Mouse (Mus musculus) stomach, embryonic 15.5 days (tissue): ENCODE measurements around the gene Ftsj1. TPM values are rescaled to one million over a fixed set of nuclear protein-coding genes. Genes with fewer than 3 reads are reported as not detected.

ENCODE experiments used
- ATAC-seq: fragments of 200-750 bp; cut with Nextera tagmentation; 2 replicates; pipeline ENCODE4 v1.8.0; 2017; ENCODE audit warnings: low read depth, moderate number of reproducible peaks, moderate TSS enrichment; ENCODE audit not compliant: insufficient read depth, low FRiP score
- H3K27ac ChIP-seq: fragments of 300-500 bp; sonication (generic); 2 replicates; pipeline ENCODE4 v1.5.1; 2015; ENCODE audit warnings: mild to moderate bottlenecking, inconsistent platforms
- H3K27me3 ChIP-seq: fragments of 300-500 bp; sonication (generic); replicated peaks from 2 replicates; pipeline ENCODE4 v1.6.1; 2015; ENCODE audit warnings: inconsistent platforms
- H3K36me3 ChIP-seq: fragments of 300-500 bp; sonication (generic); 2 replicates; pipeline ENCODE4 v1.6.1; 2015; ENCODE audit warnings: inconsistent platforms
- H3K4me1 ChIP-seq: fragments of 300-500 bp; sonication (generic); 2 replicates; pipeline ENCODE4 v1.6.1; 2015; ENCODE audit warnings: inconsistent platforms
- H3K4me2 ChIP-seq: fragments of 300-500 bp; sonication (generic); 2 replicates; pipeline ENCODE4 v1.6.1; 2015; ENCODE audit warnings: mild to moderate bottlenecking, inconsistent platforms
- H3K4me3 ChIP-seq: fragments of 300-500 bp; sonication (generic); replicated peaks from 2 replicates; pipeline ENCODE4 v1.5.1; 2015; ENCODE audit warnings: inconsistent platforms
- H3K9ac ChIP-seq: fragments of 300-500 bp; sonication (generic); 2 replicates; pipeline ENCODE4 v1.6.1; 2015; ENCODE audit warnings: inconsistent platforms
- H3K9me3 ChIP-seq: fragments of 300-500 bp; sonication (generic); 2 replicates; pipeline ENCODE4 v1.6.1; 2016; ENCODE audit warnings: inconsistent platforms
- WGBS: fragments of 180-500 bp; shearing (Covaris S2); methylation state at CpG from one replicate; pipeline ENCODE4 v1.1.7; 2015; 5-methylcytosine and 5-hydroxymethylcytosine counted together
- polyA plus RNA-seq: library from polyadenylated mRNA; unstranded; fragments of >200 nt; fragmentation: Nextera tagmentation; extraction: Ambion mirVana; gene quantifications from 2 replicates; pipeline ENCODE4 v1.2.1, GENCODE M21; 2015

Ftsj1 gene
- polyA plus RNA-seq, 1 experiment from 2014 or later: 36.8 TPM

DNA sequence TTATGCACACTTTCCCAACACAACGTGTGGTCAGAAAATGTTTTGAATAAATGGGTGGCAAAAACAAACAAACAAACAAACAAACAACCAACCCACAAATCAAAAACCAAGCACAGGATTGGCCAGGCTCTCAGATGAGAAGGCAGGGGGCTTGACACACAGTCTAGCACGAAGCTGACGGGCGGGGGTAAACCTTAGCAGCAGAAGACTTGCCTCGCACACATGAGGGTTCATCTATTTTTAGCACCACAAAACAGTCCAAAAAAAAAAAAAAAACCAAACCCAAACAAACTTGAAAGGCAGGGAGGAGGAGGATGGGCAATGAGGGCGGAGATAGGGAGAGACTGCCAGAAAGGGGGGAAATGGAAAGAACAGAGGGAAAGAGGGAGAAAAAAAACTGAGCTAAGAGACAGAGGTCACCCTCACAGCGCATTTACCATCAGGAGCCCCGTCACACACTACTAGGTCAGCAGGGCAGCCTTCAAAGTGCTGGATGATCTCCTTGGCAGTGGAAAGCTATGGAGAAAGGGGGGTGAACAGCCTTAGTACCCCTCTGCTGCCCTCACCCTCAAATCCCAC lies 3.6 kb downstream of the Ftsj1 start:
- Histone ChIP-seq H3K4me3 (no peak overlapping the region), H3K9ac (no peak overlapping the region), H3K4me2 (no peak overlapping the region), H3K27ac (no peak overlapping the region), H3K4me1 (no peaks in the 10 kb centered on the region), H3K9me3 (no peaks in the 10 kb centered on the region), H3K36me3 (no peaks in the 10 kb centered on the region), H3K27me3 (no peaks in the 10 kb centered on the region)
- 78% methylated on average over 8 of the region's 8 CpGs for WGBS
- ATAC-seq: no peak

- H3K27me3 ChIP-seq: no peaks in the 10 kb centered on the region
- H3K4me3 ChIP-seq: no peak overlapping the region
- no peaks in the 10 kb centered on the region for H3K36me3 ChIP-seq
- no peak for ATAC-seq
- no peaks in the 10 kb centered on the region for H3K9me3 ChIP-seq
- H3K4me2 ChIP-seq: no peak overlapping the region
- H3K4me1 ChIP-seq: no peaks in the 10 kb centered on the region
- WGBS: 77% methylated on average over 2 of the region's 2 CpGs
- no peak overlapping the region for H3K9ac ChIP-seq
- H3K27ac ChIP-seq: no peak overlapping the region
These were observed 4.5 kb downstream of the Ftsj1 start for GRCm38 (mm10) chrX:8247680-8248079.

DNA sequence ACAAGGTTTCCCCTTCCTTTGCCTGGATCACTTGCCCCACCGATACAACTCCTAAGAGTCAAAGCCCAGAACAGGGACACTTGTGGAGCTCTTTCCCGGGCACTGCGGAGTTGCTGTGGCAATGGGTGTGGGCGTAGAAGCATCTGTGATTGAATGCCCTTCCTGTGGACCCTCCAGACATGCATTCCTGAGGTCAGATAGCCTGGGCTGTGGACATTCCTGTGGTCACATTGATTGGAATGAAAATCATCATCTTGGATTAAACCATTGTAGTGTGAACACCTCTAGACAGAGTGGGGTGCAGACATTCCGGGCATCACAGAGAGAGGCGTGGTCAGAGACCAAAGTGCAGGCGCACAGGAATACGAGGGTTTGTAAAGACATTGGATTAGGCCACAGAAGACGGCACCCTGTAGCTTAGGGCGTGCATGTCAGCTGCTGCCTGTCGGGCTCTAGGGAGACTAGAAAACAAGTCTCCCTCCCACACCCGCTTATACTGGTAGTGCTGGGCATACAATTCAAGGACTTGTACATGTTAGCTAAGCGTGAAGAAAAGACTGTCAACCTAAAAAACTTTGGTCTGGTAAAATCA lies 13.3 kb downstream of the Ftsj1 start:
- H3K4me1 ChIP-seq: no peaks in the 10 kb centered on the region
- no peaks in the 10 kb centered on the region for H3K36me3 ChIP-seq
- no peak overlapping the region for H3K4me2 ChIP-seq
- no peaks in the 10 kb centered on the region for H3K9me3 ChIP-seq
- H3K9ac ChIP-seq: no peak overlapping the region
- no peak overlapping the region for H3K4me3 ChIP-seq
- H3K27ac ChIP-seq: no peak overlapping the region
- H3K27me3 ChIP-seq: no peaks in the 10 kb centered on the region
- 74% methylated on average over 13 of the region's 13 CpGs for WGBS
- no peak for ATAC-seq

DNA sequence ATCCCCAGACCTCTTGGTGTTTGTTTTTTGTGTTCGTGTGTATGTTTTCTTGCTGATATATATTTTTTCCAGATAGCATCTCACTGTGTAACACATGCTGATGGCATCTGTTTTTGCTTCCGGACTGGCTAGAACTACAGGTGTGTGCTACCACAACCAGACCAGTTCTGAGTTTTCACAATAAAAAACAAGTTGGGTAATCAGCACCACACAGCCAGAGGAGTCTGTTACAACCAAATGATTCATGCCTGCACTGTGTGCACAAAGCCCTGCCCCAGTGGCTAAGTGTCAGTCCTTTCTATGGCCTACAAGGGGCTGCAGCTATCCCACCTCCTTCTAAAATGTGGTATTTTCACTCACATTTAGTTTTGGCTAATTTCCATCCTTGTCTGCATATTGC lies 15.5 kb downstream of the Ftsj1 start:
- no peaks in the 10 kb centered on the region for H3K36me3 ChIP-seq

DNA sequence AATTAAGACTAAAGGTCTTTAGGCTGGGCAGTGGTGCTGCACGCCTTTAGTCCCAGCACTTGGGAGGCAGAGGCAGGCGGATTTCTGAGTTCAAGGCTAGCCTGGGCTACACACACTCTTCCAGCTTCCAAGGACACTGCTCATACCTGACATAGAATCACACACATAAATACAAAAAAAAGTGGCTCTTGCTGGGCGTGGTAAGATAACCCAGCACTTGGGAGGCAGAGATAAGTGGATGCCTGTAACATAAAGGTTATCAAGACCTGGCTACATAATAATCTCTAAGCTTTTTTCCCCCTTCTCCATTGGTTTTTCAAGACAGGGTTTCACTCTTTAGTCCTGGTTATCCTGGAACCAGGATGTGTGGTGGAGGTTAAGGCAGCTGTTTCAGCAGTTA lies 18.6 kb downstream of the Ftsj1 start:
- 76% methylated on average over 3 of the region's 3 CpGs for WGBS
- no peak overlapping the region for H3K27ac ChIP-seq
- H3K9me3 ChIP-seq: no peaks in the 10 kb centered on the region
- H3K4me2 ChIP-seq: no peak overlapping the region
- no peaks in the 10 kb centered on the region for H3K27me3 ChIP-seq
- H3K36me3 ChIP-seq: no peaks in the 10 kb centered on the region
- no peaks in the 10 kb centered on the region for H3K4me1 ChIP-seq
- no peak for ATAC-seq
- H3K9ac ChIP-seq: no peak overlapping the region
- H3K4me3 ChIP-seq: no peak overlapping the region

More for the DNA sequence above, 15.5 kb downstream of the Ftsj1 start:
- no peak overlapping the region for H3K4me2 ChIP-seq
- H3K4me1 ChIP-seq: no peaks in the 10 kb centered on the region
- no peak overlapping the region for H3K4me3 ChIP-seq
- 79% methylated on average over 2 of the region's 2 CpGs for WGBS
- no peaks in the 10 kb centered on the region for H3K9me3 ChIP-seq
- ATAC-seq: no peak
- H3K27me3 ChIP-seq: no peaks in the 10 kb centered on the region
- no peak overlapping the region for H3K27ac ChIP-seq
- H3K9ac ChIP-seq: no peak overlapping the region

DNA sequence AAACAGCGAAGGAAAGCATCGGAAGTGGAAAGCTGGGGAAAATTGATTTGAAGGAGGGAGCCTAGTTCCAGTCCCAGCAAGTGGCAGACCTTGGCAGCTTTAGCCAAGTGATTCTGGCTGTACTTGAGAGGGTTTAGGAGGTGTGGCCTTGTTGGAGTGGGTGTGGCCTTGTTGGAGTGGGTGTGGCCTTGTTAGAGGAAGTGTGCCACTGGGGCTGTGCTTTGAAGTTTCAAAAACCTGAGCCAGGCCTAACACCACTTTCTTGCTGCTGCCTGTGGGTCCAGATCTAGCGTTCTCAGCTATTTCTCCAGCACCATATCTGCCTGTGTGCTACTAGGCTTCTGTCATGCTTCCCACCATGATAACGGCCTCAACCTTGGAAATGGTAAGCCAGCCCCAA lies 21.9 kb downstream of the Ftsj1 start:
- H3K36me3 ChIP-seq: no peaks in the 10 kb centered on the region
- H3K27me3 ChIP-seq: no peaks in the 10 kb centered on the region
- H3K27ac ChIP-seq: no peak overlapping the region
- no peak overlapping the region for H3K9ac ChIP-seq
- no peaks in the 10 kb centered on the region for H3K4me1 ChIP-seq
- WGBS: 80% methylated on average over 4 of the region's 4 CpGs
- H3K4me2 ChIP-seq: no peak overlapping the region
- no peaks in the 10 kb centered on the region for H3K9me3 ChIP-seq
- no peak for ATAC-seq
- H3K4me3 ChIP-seq: no peak overlapping the region

DNA sequence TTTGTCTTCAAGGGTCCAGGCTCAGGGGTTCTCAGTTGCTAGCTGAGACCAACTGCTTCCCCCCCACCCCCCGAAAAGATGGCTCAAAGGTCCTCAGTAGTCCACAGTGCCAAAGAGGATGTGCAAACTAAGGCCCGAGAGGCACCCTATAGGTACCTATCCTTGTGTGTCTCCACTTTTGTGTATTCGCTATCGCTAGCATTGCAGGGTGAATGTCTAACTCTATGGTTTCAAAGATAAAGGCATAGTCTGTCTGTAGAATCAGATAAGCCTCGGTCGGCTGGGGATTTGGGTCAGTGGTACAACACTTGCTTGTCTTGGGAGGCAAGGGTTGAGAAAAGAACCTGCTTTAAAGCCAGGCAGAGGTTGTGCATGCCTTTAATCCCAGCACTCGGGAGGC lies 28.7 kb downstream of the Ftsj1 start:
- 83% methylated on average over 7 of the region's 7 CpGs for WGBS
- no peak for ATAC-seq
- no peak overlapping the region for H3K4me2 ChIP-seq
- no peaks in the 10 kb centered on the region for H3K27me3 ChIP-seq
- no peaks in the 10 kb centered on the region for H3K36me3 ChIP-seq
- H3K9ac ChIP-seq: no peak overlapping the region
- H3K4me3 ChIP-seq: no peak overlapping the region
- H3K9me3 ChIP-seq: no peaks in the 10 kb centered on the region
- no peak overlapping the region for H3K27ac ChIP-seq
- no peaks in the 10 kb centered on the region for H3K4me1 ChIP-seq

GRCm38 (mm10) chrX:8222678-8223421 lies 29.4 kb downstream of the Ftsj1 start:
- Histone ChIP-seq H3K9me3 (no peaks in the 10 kb centered on the region), H3K4me3 (no peak overlapping the region), H3K36me3 (no peaks in the 10 kb centered on the region), H3K27me3 (no peaks in the 10 kb centered on the region), H3K4me2 (no peak overlapping the region), H3K27ac (no peak overlapping the region), H3K4me1 (no peaks in the 10 kb centered on the region), H3K9ac (no peak overlapping the region)
- no peak for ATAC-seq
- 56% methylated on average over 7 of the region's 7 CpGs for WGBS

DNA sequence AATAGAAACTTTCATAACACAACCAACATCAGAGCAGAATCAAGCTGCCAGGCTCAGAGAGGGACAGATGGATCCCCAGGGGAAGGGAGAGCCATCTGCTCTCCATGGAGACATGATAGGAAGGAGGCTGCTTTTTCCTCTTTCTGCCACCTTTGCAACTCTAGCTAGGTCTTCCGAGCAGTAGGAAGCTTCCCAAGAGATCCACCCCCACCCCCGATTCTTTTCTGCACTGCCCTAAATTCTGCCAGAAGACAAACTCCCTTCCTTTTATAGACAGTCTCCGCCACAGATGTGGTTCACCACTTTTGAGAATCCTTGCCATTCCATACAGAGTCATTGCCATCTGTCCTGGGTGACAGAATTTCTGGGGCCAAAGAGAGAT lies 29.9 kb downstream of the Ftsj1 start:
- H3K4me2 ChIP-seq: no peak overlapping the region
- ATAC-seq: no peak
- no peak overlapping the region for H3K9ac ChIP-seq
- WGBS: 58% methylated on average over 3 of the region's 3 CpGs
- no peaks in the 10 kb centered on the region for H3K9me3 ChIP-seq
- no peaks in the 10 kb centered on the region for H3K4me1 ChIP-seq
- no peak overlapping the region for H3K4me3 ChIP-seq
- H3K36me3 ChIP-seq: no peaks in the 10 kb centered on the region
- H3K27me3 ChIP-seq: no peaks in the 10 kb centered on the region
- H3K27ac ChIP-seq: no peak overlapping the region

DNA sequence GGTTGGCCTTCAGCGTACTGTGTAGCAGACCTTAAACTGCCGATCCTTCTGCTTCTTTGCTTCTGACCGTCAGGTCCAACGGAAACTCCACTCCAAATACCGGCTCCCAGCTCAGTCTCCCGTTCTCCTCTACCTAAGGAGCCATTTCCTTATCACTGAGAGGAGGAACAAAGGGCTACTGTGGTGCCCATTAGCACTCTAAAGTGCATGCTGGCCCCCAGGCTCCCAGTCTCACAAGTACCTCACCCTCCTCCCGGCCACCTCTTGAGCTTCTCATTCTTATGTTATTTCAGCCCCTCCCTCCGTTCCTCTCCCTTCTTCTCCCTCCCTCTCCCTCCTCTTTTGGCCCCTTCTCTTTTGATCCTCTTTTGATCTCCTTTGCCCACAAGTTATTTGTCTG lies 32.6 kb downstream of the Ftsj1 start:
- 37% methylated on average over 8 of the region's 8 CpGs for WGBS
- Histone ChIP-seq H3K27me3 (no peaks in the 10 kb centered on the region), H3K9ac (no peak overlapping the region), H3K4me2 (no peak overlapping the region), H3K4me3 (no peak overlapping the region), H3K9me3 (no peaks in the 10 kb centered on the region), H3K27ac (no peak overlapping the region), H3K36me3 (no peaks in the 10 kb centered on the region), H3K4me1 (no peaks in the 10 kb centered on the region)
- ATAC-seq: no peak

DNA sequence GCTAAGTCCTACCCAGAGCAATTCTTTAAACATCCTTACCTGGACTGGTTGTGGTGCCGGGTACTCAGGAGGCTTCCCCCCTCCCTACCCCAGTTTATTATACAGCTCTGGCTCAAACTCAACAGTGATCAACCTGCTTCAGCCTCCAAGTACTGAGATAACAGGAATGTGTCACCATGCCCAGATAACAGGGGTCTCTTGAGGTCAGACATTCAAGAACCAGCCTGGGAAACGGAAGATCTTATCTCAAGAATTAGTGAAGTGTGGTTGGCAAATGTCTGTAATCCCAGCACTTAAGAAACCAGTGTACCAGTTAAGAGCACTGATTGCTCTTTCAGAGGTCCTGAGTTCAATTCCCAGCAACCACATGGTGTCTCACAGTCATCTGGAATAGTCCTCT lies 34.1 kb downstream of the Ftsj1 start:
- no peak overlapping the region for H3K4me2 ChIP-seq
- H3K27ac ChIP-seq: no peak overlapping the region
- no peaks in the 10 kb centered on the region for H3K27me3 ChIP-seq
- ATAC-seq: no peak
- H3K9me3 ChIP-seq: no peaks in the 10 kb centered on the region
- WGBS: 43% methylated on average over 2 of the region's 2 CpGs
- H3K36me3 ChIP-seq: no peaks in the 10 kb centered on the region
- H3K9ac ChIP-seq: no peak overlapping the region
- H3K4me3 ChIP-seq: no peak overlapping the region
- no peaks in the 10 kb centered on the region for H3K4me1 ChIP-seq

DNA sequence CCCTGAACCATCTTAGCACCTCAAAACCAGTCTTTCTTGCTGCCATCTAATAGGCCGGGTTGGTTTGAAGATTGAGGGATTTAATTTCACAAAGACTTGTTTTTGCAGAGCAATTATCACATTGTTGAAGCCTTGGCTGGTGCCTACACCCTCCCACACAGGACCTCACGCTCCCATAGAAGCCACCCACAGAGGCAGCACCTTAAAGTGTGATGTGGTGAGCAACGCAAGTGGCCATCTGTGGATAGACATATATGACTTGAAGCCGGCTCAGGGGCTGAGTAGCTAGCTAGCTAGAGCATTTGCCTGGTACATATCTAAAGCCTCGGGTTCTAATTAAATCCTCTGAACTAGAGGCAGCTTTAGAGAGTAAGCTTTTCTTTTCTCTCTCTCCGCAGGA lies 34.8 kb downstream of the Ftsj1 start:
- WGBS: 54% methylated on average over 6 of the region's 6 CpGs
- no peak overlapping the region for H3K27ac ChIP-seq
- H3K4me1 ChIP-seq: no peaks in the 10 kb centered on the region
- no peaks in the 10 kb centered on the region for H3K9me3 ChIP-seq
- H3K36me3 ChIP-seq: no peaks in the 10 kb centered on the region
- ATAC-seq: no peak
- H3K9ac ChIP-seq: no peak overlapping the region
- H3K4me3 ChIP-seq: no peak overlapping the region
- H3K27me3 ChIP-seq: no peaks in the 10 kb centered on the region
- no peak overlapping the region for H3K4me2 ChIP-seq
